Mouse (Mus musculus) heart, postnatal 0 days (tissue): ENCODE measurements around the gene Glipr2.

Source experiments
- CTCF ChIP-seq: IDR thresholded peaks from 2 replicates; pipeline ENCODE4 v1.5.1; 2016; ENCODE audit warnings: antibody characterized with exemption, control low read depth, low read depth
- EP300 ChIP-seq: IDR thresholded peaks from 2 replicates; pipeline ENCODE4 v1.6.1; 2016; ENCODE audit warnings: antibody characterized with exemption, low read depth

GRCm38 (mm10) chr4:43931877-43932276 lies 25.3 kb upstream of the Glipr2 start:
- TF ChIP-seq CTCF (no peak), EP300 (no peak)
